Mouse (Mus musculus) embryonic facial prominence, embryonic 15.5 days (tissue): ENCODE measurements around the gene Ube2k. TPM values are rescaled to one million over a fixed set of nuclear protein-coding genes. Genes with fewer than 3 reads are reported as not detected.

ENCODE experiments used
- ATAC-seq: fragments of 200-750 bp; cut with Nextera tagmentation; 2 replicates; pipeline ENCODE4 v1.8.0; 2017; ENCODE audit warnings: low read depth, moderate TSS enrichment; ENCODE audit not compliant: insufficient number of reproducible peaks, low FRiP score, low TSS enrichment
- H3K27ac ChIP-seq: fragments of 300-500 bp; sonication (generic); replicated peaks from 2 replicates; pipeline ENCODE4 v1.5.1; 2015; ENCODE audit warnings: mild to moderate bottlenecking, inconsistent platforms
- H3K27me3 ChIP-seq: fragments of 300-500 bp; sonication (generic); 2 replicates; pipeline ENCODE4 v1.6.1; 2015; ENCODE audit warnings: inconsistent platforms
- H3K36me3 ChIP-seq: fragments of 300-500 bp; sonication (generic); 2 replicates; pipeline ENCODE4 v1.6.1; 2015; ENCODE audit warnings: mild to moderate bottlenecking, inconsistent platforms
- H3K4me1 ChIP-seq: fragments of 300-500 bp; sonication (generic); 2 replicates; pipeline ENCODE4 v1.6.1; 2015; ENCODE audit warnings: inconsistent platforms
- H3K4me2 ChIP-seq: fragments of 300-500 bp; sonication (generic); replicated peaks from 2 replicates; pipeline ENCODE4 v1.6.1; 2015; ENCODE audit warnings: mild to moderate bottlenecking, inconsistent platforms
- H3K4me3 ChIP-seq: fragments of 300-500 bp; sonication (generic); replicated peaks from 2 replicates; pipeline ENCODE4 v1.5.1; 2015; ENCODE audit warnings: mild to moderate bottlenecking, inconsistent platforms
- H3K9ac ChIP-seq: fragments of 300-500 bp; sonication (generic); 2 replicates; pipeline ENCODE4 v1.6.1; 2015; ENCODE audit warnings: inconsistent platforms
- H3K9me3 ChIP-seq: fragments of 300-500 bp; sonication (generic); replicated peaks from 2 replicates; pipeline ENCODE4 v1.6.1; 2016; ENCODE audit warnings: inconsistent platforms
- WGBS: fragments of 180-500 bp; shearing (Covaris S2); methylation state at CpG from one replicate; pipeline ENCODE4 v1.1.7; 2015; 5-methylcytosine and 5-hydroxymethylcytosine counted together
- polyA plus RNA-seq: library from polyadenylated mRNA; unstranded; fragments of >200 nt; fragmentation: Nextera tagmentation; extraction: Ambion mirVana; gene quantifications from 2 replicates; pipeline ENCODE4 v1.2.1, GENCODE M21; 2015

Ube2k gene
- 172 and 181 TPM in 2 replicates for polyA plus RNA-seq

GRCm38 (mm10) chr5:65536751-65537419, at the start of gene Ube2k, which contains the start of gene Smim14:
TSS of gene Ube2k (plus strand) at chr5:65537233.
TSS of gene Smim14 (minus strand) at chr5:65537184.
- H3K9ac ChIP-seq: peak within 1 kb of the TSS; percentile 86
- peak within 1 kb of the TSS; percentile 98 for H3K27ac ChIP-seq
- no peaks in the 10 kb centered on the region for H3K27me3 ChIP-seq
- peak within 1 kb of the TSS; percentile 57 for H3K4me2 ChIP-seq
- no peaks in the 10 kb centered on the region for H3K9me3 ChIP-seq
- no peaks in the 10 kb centered on the region for H3K36me3 ChIP-seq
- H3K4me1 ChIP-seq: peaks cover 9% of the 10 kb centered on the region
- ATAC-seq: peak; percentile 98
- H3K4me3 ChIP-seq: peak within 1 kb of the TSS; percentile 87
- WGBS: under 1% methylated on average over 66 of the region's 66 CpGs

- no peak for ATAC-seq
- H3K36me3 ChIP-seq: no peaks in the 10 kb centered on the region
- no peak overlapping the region for H3K4me3 ChIP-seq
- no peak overlapping the region for H3K27ac ChIP-seq
- no peak overlapping the region for H3K9ac ChIP-seq
- no peaks in the 10 kb centered on the region for H3K9me3 ChIP-seq
- no peaks in the 10 kb centered on the region for H3K27me3 ChIP-seq
- no peak overlapping the region for H3K4me2 ChIP-seq
- peaks cover 25% of the 10 kb centered on the region for H3K4me1 ChIP-seq
- 81% methylated on average over 10 of the region's 10 CpGs for WGBS
These were observed 49.7 kb upstream of the Ube2k start for GRCm38 (mm10) chr5:65487381-65487780.

GRCm38 (mm10) chr5:65488725-65489124, 48.3 kb upstream of the Ube2k start:
- no peaks in the 10 kb centered on the region for H3K9me3 ChIP-seq
- H3K4me3 ChIP-seq: no peak overlapping the region
- H3K4me1 ChIP-seq: peaks cover 31% of the 10 kb centered on the region
- H3K36me3 ChIP-seq: no peaks in the 10 kb centered on the region
- no peak overlapping the region for H3K27ac ChIP-seq
- H3K4me2 ChIP-seq: no peak overlapping the region
- no peak overlapping the region for H3K9ac ChIP-seq
- WGBS: 71% methylated on average over 7 of the region's 7 CpGs
- ATAC-seq: no peak
- H3K27me3 ChIP-seq: no peaks in the 10 kb centered on the region

- no peaks in the 10 kb centered on the region for H3K27me3 ChIP-seq
- no peak for ATAC-seq
- H3K9ac ChIP-seq: no peak overlapping the region
- 56% methylated on average over 4 of the region's 4 CpGs for WGBS
- H3K36me3 ChIP-seq: no peaks in the 10 kb centered on the region
- no peak overlapping the region for H3K27ac ChIP-seq
- H3K4me3 ChIP-seq: no peak overlapping the region
- peaks cover 31% of the 10 kb centered on the region for H3K4me1 ChIP-seq
- H3K9me3 ChIP-seq: no peaks in the 10 kb centered on the region
- no peak overlapping the region for H3K4me2 ChIP-seq
These were observed 47.2 kb upstream of the Ube2k start for GRCm38 (mm10) chr5:65489830-65490229.

GRCm38 (mm10) chr5:65491767-65492715, 45.0 kb upstream of the Ube2k start:
- peak; percentile 86 for ATAC-seq
- peaks cover 29% of the 10 kb centered on the region for H3K4me1 ChIP-seq
- peak overlapping the region; percentile 96 for H3K27ac ChIP-seq
- H3K4me2 ChIP-seq: peak overlapping the region; percentile 87
- no peaks in the 10 kb centered on the region for H3K27me3 ChIP-seq
- H3K9ac ChIP-seq: peak overlapping the region; percentile 82
- H3K36me3 ChIP-seq: no peaks in the 10 kb centered on the region
- peak overlapping the region; percentile 94 for H3K4me3 ChIP-seq
- WGBS: under 1% methylated on average over 56 of the region's 57 CpGs
- H3K9me3 ChIP-seq: no peaks in the 10 kb centered on the region

GRCm38 (mm10) chr5:65492716-65493531, 44.1 kb upstream of the Ube2k start, which contains the start of gene Gm43552:
TSS of gene Gm43552 (minus strand) at chr5:65492833.
- H3K4me1 ChIP-seq: peaks cover 29% of the 10 kb centered on the region
- peak within 1 kb of the TSS; percentile 94 for H3K4me3 ChIP-seq
- no peaks in the 10 kb centered on the region for H3K9me3 ChIP-seq
- peak within 1 kb of the TSS; percentile 82 for H3K9ac ChIP-seq
- H3K27me3 ChIP-seq: no peaks in the 10 kb centered on the region
- ATAC-seq: peak; percentile 96
- WGBS: under 1% methylated on average over 69 of the region's 69 CpGs
- H3K36me3 ChIP-seq: no peaks in the 10 kb centered on the region
- H3K4me2 ChIP-seq: peak within 1 kb of the TSS; percentile 87
- H3K27ac ChIP-seq: peak within 1 kb of the TSS; percentile 96

GRCm38 (mm10) chr5:65500231-65500630, 36.8 kb upstream of the Ube2k start:
- no peak for ATAC-seq
- no peak overlapping the region for H3K4me2 ChIP-seq
- no peaks in the 10 kb centered on the region for H3K4me1 ChIP-seq
- no peaks in the 10 kb centered on the region for H3K9me3 ChIP-seq
- no peak overlapping the region for H3K9ac ChIP-seq
- no peaks in the 10 kb centered on the region for H3K27me3 ChIP-seq
- H3K36me3 ChIP-seq: no peaks in the 10 kb centered on the region
- no peak overlapping the region for H3K4me3 ChIP-seq
- no peak overlapping the region for H3K27ac ChIP-seq
- WGBS: 76% methylated on average over 7 of the region's 7 CpGs

GRCm38 (mm10) chr5:65501407-65501806, 35.6 kb upstream of the Ube2k start:
- Histone ChIP-seq H3K9me3 (no peaks in the 10 kb centered on the region), H3K27ac (no peak overlapping the region), H3K9ac (no peak overlapping the region), H3K4me3 (no peak overlapping the region), H3K27me3 (no peaks in the 10 kb centered on the region), H3K4me2 (no peak overlapping the region), H3K4me1 (no peaks in the 10 kb centered on the region), H3K36me3 (no peaks in the 10 kb centered on the region)
- ATAC-seq: no peak
- 92% methylated on average over 9 of the region's 9 CpGs for WGBS

GRCm38 (mm10) chr5:65505786-65506185, 31.2 kb upstream of the Ube2k start:
- Histone ChIP-seq H3K4me2 (peak overlapping the region; percentile 30), H3K9ac (no peak overlapping the region), H3K9me3 (no peaks in the 10 kb centered on the region), H3K4me3 (no peak overlapping the region), H3K4me1 (no peaks in the 10 kb centered on the region), H3K27ac (no peak overlapping the region), H3K27me3 (no peaks in the 10 kb centered on the region), H3K36me3 (no peaks in the 10 kb centered on the region)
- no peak for ATAC-seq
- WGBS: 9% methylated on average over 8 of the region's 8 CpGs

- H3K36me3 ChIP-seq: no peaks in the 10 kb centered on the region
- H3K4me3 ChIP-seq: no peak overlapping the region
- H3K4me1 ChIP-seq: no peaks in the 10 kb centered on the region
- H3K27ac ChIP-seq: no peak overlapping the region
- H3K27me3 ChIP-seq: no peaks in the 10 kb centered on the region
- ATAC-seq: no peak
- WGBS: 66% methylated on average over 8 of the region's 8 CpGs
- no peaks in the 10 kb centered on the region for H3K9me3 ChIP-seq
- H3K4me2 ChIP-seq: no peak overlapping the region
- H3K9ac ChIP-seq: no peak overlapping the region
These were observed 28.6 kb upstream of the Ube2k start for GRCm38 (mm10) chr5:65508395-65508794.

- WGBS: 61% methylated on average over 3 of the region's 3 CpGs
- H3K4me3 ChIP-seq: no peak overlapping the region
- no peak for ATAC-seq
- no peaks in the 10 kb centered on the region for H3K27me3 ChIP-seq
- H3K36me3 ChIP-seq: no peaks in the 10 kb centered on the region
- no peaks in the 10 kb centered on the region for H3K9me3 ChIP-seq
- H3K4me2 ChIP-seq: no peak overlapping the region
- no peak overlapping the region for H3K27ac ChIP-seq
- no peaks in the 10 kb centered on the region for H3K4me1 ChIP-seq
- no peak overlapping the region for H3K9ac ChIP-seq
These were observed 23.5 kb upstream of the Ube2k start for GRCm38 (mm10) chr5:65513506-65513905.
